Mouse (Mus musculus) kidney, postnatal 4 days (tissue): ENCODE results near the gene Lrrc4c.

Source experiments
- DNase-seq, 2 experiments: peaks; one replicate each; pipeline ENCODE4 v3.0.0; 2021; ENCODE audit warnings: mixed read lengths in 2 of 2

Gene Lrrc4c

DNA sequence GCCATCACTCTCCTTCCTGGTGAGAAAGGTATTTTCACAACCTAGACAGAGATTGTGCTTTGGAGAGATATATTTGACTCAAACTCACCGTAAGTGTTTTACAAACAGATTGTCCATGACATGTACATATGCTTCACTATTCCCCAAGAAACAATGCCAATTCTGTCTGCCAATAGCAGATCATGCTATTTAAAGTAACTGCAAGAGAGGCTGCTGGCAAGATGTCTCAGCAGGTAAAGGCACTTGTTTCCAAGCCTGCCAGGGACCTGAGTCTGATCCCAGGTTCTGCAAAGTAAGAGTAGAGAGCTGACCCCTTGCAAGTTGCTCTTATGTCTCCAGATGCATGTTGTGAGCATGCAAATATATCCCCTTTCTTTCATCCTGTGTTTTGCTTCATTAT lies 558.1 kb downstream of the Lrrc4c start:
- DNase-seq = no peak

DNA sequence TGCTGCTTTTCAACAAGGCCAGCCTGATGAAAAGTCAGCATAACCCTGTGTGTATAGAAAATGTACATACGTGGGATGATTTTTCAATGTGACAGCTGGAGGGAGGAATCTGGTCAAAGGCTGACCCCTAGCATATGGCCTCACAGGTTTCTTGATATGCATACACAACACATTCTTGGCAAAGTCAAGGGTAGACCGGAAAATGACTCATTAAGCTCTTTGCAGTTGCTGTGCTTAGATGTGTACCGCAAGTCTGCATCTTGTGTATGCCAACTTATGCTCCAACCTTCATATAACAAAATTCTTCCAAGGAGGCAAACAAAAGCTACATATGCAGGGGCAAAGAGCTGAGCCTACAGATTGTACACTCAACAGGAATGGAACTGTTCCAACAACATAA lies 631.6 kb downstream of the Lrrc4c start:
- no peak for DNase-seq

DNA sequence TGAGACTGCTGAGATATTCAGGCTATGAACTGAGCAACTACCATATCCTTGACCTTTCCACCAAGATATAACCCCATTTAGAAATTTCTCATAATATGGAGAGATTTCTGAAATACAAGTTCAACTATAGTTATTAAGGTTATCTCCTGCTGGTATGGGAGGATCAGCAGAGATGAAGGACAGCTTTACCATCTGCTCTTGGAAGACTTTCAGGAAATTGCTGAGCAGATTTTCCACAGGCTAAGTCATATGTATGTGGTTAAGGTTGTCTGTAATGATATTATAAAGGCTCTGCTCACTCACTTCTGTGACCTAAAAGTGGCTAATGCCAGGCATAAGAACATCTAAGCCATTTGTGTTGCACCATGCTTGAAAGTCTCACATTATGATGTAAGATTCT lies 681.6 kb downstream of the Lrrc4c start:
- DNase-seq = no peak

DNA sequence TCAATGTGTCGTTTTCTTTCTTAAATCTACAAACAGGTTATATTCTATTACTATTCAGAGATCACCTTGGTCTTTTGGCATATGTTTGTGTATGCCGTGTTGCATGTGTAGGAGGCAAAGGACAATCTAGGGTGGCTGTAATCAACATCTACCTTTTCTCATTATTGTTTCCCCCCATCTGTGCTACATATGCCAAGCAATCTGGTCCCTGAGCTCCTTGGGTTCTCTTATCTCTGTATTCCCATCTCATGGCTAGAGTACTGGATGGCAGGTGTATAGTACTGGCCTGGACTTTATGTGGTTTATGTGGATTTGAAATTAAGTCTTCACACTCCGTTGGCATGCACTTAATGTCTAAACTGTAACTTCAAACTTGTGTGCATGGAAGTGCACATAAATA lies 700.4 kb downstream of the Lrrc4c start:
- DNase-seq = no peak

DNA sequence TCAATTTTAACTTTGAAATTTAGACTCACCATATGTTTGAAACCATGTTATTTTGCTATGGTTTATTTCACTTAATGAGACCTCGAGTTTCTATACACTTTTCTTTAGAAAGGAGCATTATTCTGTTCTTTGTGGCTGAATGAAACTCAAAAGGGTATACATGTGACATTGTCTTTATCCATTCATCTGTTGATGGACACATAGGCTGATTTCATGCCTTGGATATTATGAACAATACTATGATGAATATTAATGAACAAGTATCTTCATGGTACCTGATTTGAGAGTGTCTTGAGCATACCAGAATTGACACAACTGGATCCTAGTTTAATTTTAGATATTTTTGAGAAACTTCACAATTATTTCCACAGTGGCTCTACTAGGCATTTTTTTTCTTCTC lies 709.0 kb downstream of the Lrrc4c start:
- DNase-seq = no peak

DNA sequence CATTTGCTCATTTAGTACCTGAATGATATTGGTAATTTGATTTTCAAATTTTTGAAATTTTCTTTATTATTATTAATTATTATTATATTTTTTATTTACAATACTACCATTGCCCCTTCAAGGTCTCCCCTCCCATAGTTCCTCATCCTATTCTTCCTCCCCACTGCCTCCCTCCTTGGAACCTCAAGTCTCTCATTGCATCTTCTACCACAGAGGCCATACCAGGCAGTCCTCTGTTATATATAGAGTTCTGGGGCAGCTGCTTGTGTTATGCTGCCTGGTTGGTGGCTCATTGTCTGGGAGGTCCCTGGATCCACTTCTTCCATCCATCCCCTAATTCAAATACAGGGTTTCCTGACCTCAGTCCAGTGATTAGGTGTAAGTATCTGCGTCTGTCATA lies 709.6 kb downstream of the Lrrc4c start:
- no peak for DNase-seq

DNA sequence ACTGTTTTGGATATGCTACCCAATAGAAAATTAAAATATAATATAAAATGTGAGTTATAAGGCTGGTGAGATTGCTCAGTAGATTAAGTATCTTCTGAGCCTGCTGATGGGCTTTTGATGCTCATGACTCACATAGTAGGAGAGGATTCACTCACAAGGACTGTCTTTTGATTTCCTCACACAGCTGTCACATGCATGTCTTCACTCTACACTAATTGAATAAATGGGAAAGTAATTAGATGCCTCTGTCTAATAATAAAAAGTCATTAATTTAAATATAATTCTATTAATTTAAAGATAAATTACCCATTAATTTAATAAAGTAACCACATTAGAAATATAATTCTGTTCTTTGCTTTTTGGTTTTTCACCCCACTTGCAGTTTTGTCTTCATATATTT lies 718.4 kb downstream of the Lrrc4c start:
- DNase-seq = no peak

DNA sequence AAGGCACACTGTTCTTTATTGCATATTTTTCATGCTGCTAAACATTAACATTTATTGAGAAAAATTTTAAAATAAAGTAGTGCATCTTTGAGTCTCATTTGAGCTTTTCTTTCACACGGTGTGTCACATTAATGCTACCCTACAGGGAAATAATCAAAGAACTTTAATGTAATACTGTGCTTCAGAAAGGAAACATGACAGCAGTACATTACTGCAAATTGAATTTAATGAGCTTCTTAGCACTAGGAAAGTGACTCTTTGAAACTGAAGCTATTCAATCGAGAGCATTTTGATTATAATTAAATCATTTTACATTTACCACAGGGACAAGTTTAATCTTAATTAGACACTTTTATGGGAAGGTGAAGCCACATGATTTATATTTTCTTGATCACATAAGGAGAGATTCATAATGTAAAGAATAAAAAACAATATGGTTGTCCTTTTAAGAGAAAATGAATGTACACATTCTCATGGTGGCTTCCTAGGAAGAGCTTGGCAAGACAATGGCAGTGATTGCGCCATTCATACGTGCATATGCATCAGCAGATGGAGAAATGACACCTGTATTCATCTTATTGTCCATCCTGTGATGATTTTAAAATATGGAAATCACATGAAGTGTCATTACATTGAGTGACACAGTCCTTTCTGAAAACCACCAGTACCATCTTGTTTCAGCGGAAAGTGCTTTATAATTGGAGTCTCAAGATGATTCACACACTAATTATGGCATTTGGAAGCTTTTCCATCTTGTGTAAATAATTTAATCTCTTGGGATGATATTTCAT lies 719.2 kb downstream of the Lrrc4c start:
- no peak for DNase-seq

DNA sequence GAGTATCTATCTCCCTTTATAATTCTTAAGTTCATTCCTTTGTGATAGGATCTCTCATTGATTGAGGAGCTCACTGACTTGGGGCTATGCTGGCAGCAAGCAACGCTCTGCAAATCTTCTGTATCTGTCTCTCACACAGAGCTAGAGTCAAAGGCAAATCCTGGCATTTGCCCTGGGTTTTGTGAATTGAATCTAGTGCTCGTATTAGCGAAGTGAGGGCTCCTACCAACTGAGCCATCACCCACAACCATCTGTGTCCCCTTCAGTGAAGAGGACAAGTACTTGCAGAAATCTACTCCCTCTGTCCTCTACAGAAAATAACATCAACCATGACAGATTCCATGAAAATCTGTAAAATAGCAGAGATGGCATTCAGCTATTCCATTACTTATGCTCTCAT lies 726.0 kb downstream of the Lrrc4c start:
- no peak for DNase-seq

DNA sequence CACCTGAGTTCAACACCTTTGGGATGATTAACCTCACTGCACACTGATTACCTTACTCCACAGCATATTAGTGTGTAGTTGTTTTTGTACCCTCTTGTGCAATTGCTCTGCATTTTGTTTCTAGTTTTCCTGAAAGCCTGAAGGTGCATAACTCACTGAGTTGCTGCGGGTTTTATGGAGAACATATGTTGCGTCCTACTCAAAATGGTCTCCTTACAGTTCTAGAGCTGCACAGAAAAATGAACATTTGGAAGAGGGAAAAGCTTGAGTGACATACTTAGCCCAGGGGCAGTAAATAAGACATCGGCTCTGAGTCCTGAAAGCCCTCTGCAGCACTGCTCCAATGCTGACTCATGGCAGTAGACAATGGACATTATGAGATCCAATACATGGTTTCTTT lies 727.7 kb downstream of the Lrrc4c start:
- no peak for DNase-seq

DNA sequence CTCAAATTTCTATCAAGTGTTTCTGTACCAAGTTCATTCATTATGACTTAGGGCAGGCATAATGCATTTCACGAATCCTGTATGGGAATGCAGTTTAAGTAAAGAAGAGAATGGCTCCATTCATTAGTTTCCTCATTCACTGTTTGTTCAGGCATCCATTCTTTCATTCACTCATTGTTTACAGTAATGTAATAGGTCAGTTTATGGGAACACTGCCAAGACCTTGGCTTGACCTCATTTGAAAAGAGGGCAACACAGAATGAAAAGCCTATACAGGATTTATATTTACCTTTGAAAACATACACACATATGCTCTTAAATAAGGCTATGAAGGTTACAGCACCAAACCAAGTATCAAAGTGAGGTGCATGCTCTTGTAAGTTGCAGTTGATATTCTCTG lies 762.2 kb downstream of the Lrrc4c start:
- DNase-seq = no peak

DNA sequence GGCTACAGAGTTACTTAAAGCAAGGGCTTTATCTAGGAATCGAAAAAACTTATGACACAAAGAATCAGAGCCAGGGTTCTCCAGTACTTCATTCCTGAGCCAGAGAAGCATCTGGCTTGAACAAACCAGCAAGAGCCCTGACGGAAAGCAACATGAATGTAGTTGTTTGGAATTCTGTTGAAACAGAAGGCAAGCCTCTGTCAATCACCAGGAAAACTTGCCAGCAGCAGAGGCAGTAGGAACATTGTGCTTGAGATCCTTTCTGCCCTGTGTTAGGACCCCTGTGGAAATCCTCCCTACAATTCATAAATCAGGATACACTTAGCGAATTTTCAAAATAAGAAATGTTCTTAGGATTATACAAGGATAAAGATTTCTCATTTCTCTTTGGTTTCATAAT lies 780.0 kb downstream of the Lrrc4c start:
- no peak for DNase-seq

DNA sequence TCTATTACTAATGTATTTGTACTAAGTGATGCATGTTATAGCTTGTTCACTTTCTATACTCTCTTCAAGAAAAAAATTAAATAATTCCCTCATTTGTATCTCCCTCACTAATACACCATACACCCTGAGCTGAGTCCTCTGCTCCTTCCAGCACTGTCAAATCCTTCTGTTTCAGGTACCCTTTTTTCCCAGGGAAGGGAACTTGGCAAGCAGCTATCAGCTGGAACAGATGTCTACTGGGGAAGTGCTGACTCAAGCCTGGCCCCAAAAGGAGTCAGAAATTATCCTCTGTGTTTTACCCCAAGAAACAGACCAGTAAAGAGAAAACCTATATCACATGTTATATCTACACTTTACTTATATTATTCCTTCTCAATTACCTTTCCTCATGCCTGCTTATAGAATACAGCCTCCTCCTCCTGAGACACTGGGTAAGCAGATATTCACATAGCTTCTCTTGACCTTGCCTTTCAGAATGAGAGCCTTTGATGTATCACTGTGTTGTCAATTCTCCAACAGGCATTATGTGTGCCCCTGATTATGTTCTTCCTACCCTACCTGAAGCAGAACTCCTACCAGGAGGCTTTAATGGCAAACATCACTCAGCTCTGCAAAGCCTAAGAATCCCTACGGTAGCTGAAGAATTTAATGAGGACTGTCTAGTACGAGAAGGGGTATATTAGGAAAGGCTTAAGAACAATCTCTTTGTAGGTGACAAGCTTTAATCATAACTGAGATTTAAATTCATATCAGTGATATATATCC lies 785.6 kb downstream of the Lrrc4c start:
- DNase-seq = no peak

DNA sequence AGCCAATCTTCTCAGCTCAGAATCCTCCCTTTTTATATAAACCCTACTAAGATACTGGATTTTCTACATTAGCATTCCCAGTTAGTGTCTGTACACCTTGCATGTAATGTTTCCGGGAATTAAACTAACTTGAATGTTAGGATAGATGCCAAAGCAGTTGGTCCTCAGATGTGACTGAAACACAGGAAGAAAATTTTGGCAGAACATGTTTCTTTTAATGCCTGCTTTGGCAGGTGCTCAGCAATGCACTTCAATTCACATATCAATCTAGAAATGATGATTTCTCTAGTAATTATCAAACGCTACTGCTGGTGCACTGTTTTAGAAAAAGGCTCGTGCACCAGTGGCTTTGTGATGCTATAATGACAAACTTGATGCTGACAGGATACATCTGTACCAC lies 806.3 kb downstream of the Lrrc4c start:
- no peak for DNase-seq

DNA sequence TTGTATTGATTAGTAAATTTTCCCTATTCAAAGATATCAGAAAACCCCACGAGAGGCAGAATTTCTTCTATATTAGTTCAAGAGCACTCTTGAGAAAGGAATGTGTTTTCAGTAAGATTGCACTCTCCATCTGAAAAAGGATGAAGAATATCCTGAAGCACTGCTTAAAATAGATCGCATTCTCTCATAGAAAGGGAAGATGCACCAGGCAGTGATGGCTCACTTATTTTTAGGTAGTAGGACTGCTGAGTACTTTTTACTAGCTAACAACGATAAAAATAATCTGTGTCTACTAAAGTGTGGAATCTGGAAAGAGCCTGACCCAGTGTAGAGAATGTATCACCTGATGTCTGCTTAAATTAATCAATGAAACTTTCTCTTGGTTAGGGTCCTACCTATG lies 820.5 kb downstream of the Lrrc4c start:
- no peak for DNase-seq

DNA sequence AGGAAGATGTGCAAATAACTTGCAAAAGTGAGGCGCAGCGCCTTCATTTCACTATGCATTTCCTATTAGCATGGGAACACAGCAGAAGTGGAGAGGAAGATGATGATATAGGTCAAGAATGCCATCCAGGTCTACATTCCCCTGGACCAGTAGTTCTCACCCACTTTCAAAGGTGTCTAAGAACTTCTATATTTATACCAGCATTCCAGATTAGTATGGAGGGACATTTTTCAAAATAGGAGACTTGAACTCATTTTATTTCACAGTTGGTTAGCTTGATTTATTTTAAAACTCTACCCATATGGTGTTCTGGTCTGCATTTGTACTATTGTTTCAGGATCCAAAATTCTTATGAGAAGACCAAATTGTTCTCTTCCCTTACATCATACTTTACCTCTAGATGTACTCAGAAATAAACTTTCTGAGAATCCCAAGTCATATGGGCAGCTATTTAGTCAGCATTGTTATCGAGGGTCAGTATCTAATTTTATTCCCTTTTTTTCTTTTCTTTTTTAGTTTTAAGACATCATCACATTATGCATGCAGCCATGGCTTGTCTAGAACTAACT lies 833.7 kb downstream of the Lrrc4c start:
- DNase-seq = no peak

DNA sequence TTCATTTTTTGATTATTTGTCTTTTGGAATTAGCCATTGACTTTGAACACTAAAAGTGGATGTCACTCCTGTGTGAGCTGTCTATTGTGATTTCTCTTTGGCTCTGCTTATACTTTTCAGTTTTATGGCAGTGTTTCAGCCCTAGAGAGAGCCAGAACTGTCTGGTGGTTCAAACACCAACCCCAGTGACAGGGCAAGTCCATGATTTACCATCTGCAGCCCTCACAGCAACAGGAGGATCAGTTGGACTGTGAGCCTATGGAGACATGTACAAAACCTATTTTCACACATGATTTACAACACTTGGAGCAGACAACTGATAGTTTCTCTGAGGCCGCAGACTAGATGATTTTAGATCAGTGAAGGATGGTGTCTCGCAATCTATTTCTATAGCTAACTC lies 847.8 kb downstream of the Lrrc4c start:
- DNase-seq = no peak

DNA sequence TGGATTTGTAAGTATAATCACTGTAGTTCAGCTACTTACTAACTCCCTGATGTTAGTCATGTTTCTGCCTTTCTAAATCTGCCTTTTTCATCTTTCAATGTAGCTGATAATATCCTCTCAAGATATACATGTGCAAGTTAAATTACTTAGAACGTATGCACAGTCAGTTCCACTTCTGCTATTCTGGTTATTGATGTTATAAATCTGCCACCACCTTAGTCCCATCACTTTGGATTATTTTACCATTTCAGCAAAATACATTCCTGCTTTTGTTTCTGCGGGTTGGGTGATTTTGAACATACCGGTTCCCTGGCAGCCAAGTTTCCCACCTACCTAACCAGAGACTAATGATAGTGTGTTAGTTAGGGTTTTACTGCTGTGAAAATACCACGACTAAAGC lies 860.4 kb downstream of the Lrrc4c start:
- no peak for DNase-seq

DNA sequence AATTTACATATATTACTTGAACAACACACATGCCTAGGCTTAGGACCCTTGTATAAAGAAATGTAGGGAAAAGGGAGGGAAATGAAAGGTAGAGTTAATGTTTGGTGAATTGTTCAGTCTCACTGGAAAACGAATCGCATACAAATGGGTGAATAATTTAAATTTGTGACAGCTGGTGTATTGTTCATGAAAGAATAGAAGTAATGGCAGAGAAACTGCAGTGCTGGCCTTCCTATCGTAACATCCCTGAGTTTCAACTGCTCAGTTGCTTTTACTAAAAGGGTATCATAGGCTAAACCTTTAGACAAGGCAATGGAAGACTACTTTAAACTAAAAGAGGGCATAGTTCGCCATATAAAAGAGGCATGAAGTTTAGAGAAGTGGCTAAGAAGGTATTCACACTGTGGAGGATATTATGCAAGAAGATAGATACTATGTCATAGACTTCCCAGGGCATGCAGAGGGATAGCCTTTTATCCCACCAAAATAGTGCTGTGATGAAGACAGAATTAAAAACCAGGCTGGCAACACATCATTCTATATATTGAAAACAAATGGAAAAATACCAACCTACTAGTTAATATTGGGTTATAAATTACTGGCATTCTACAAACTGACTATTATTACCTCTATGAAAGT lies 879.1 kb downstream of the Lrrc4c start:
- DNase-seq = no peak

DNA sequence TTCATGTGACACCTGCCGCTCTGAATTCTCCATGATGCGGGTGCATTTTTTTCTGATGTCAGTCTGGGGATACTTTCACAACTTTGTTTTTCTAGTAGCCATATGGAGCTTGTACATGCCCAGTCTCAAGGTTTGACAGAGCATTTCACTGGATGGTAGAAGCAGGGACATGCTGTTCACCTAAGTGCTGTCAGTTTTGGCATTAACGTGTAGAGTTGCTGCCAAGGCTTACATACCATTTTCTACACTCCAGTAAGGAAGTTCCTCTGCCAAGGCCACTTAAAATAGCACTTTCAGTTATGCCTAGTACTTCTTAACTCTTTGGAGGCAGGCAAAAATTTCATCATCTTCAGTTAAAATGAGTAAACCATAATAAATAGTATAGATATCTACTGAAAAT lies 915.0 kb downstream of the Lrrc4c start:
- no peak for DNase-seq

DNA sequence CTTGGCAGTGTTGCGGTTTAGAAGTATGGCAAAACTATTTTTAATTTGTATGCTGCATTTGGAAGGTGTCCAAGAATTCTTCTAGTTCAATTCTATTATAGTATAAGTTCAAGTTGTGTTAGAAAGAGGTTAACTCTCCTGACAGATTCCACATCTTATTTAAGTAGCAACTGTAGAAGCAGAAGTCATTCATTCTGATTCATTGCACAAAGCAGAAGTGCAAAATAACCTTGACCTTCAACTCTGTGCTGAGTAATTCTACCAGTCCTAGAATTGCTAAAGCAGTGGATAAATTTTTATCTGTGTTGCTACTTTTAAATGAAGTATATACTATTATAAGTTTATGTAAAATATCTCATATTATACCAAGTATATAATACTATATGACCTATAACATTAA lies 916.1 kb downstream of the Lrrc4c start:
- DNase-seq = no peak

DNA sequence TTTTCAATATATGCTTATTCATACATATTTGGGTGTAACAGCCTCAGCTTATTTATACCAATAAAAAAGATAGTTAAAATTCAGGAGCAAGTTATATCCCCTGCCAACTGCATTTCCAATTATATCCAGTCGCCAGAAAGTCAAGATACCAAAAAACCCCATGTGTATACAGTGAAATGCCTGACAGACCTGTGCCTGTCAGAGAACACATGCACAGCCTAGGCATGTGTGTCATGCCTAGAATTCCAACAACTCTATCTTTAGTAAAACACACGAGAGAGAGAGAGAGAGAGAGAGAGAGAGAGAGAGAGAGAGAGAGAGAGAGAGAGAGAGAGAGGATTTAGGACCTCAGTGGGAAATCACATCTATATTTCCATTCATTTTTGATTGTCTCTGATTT lies 956.7 kb downstream of the Lrrc4c start:
- no peak for DNase-seq

DNA sequence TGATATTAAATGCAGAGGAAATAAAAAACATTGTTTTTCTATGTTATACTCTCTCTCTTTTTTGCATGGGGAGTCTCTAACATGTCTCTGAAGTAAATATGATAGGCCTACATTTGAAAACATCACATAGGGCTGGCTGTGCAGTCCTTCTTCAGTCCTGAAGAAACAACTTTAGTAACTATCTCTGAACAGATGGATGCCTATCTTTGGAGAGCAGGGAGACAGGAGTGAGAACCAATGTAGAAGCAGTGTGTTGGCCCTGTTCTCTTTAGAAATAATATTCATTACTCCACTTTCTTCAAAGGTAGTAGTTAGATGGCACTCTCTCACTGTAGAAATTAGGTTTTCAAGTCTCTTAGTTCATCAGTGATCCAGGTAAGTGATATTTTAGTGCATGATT lies 967.0 kb downstream of the Lrrc4c start:
- DNase-seq = no peak

DNA sequence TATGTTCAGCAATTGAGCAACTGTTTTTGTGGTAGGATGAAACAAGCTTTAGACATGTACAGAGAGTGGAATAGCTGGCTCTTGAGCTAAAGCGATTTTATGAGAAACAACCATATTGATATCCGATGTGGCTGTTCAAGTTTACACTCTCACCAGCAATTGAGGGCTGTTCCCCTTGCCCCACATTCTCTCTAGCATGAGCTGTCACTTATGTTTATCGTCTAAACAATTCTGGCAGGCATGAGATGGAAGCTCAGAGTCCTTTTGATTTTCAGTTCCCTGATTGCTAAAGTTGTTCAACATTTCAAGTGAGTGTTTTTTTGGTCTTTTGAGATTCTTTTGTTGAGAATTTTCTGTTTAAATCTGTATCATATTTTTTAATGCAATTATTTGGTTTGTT lies 976.2 kb downstream of the Lrrc4c start:
- DNase-seq = no peak
